Mouse (Mus musculus) spleen, adult 18-20 months (tissue): ENCODE data around the gene Pcx.
A peak's percentile ranks its signal among the peaks of the same experiment; 100 is the strongest.

ENCODE experiments used
- DNase-seq, 2 experiments: peaks; one replicate each; pipeline ENCODE4 v3.0.0; 2022; ENCODE audit warnings: mixed read lengths in 2 of 2

Gene Pcx

GRCm38 (mm10) chr19:4624006-4624405 lies 113.7 kb downstream of the Pcx start:
- DNase-seq: no peak

GRCm38 (mm10) chr19:4624406-4625178 lies 114.3 kb downstream of the Pcx start:
- DNase-seq: no peak

DNA sequence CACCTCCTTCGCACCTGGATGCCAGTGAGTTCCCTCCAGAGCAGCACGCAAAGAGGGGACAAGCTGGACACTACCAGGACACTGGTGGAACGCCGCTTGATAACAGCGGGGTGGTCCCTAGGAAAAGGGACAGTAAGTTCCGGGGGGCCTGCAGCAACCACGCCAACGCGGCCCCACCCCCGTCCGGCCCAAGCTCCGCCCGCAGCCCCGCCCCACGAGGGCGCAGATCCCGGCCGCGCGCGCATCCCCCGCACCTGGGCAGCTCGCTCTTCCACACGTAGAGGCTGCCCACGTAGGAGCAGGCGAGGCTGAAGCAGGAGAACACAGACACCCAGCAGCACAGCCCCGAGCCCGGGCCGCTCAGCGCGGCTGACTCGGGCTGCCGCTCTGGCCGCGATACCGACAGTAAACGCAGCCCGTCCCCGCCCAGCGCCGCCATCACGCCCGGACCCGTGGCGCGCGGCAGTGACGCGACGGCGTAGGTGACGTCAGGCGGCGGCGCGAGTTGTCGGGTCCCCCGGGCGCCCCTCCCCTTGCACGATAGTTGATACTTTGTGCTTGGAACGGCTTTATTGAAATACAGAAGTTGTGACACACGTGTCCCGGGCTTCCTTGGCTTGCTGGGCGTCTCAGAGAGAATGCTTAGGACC lies 115.0 kb downstream of the Pcx start, which contains the start of gene Rce1:
TSS of gene Rce1 (minus strand) at position 463 of the 650 bp plus-strand sequence.
- DNase-seq: peak; percentile 77 to 92

- no peak for DNase-seq
These were observed 115.7 kb downstream of the Pcx start for GRCm38 (mm10) chr19:4625829-4626535.

GRCm38 (mm10) chr19:4628819-4629218 lies 118.5 kb downstream of the Pcx start:
- peak in 1 of 2 experiments; percentile 58 for DNase-seq

DNA sequence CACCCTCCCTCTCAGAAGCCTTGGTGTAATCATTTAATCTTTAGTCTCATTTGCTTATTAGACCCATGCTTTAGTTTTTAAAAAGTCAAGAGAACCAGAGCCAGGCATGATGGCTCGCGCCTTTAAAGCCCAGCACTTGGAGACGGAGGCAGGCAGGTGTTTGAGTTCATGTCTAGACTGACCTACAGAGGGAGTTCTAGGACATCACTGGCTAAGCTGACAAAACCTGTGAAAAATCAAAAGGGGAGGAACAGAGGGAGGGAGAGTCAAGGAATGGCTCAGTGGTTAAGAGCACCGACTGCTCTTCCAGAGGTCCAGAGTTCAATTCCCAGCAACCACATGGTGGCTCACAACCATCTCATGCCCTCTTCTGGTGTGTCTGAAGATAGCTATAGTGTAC lies 125.7 kb downstream of the Pcx start:
- DNase-seq: no peak

- DNase-seq: no peak
These were observed 134.0 kb downstream of the Pcx start for GRCm38 (mm10) chr19:4644271-4644670.

DNA sequence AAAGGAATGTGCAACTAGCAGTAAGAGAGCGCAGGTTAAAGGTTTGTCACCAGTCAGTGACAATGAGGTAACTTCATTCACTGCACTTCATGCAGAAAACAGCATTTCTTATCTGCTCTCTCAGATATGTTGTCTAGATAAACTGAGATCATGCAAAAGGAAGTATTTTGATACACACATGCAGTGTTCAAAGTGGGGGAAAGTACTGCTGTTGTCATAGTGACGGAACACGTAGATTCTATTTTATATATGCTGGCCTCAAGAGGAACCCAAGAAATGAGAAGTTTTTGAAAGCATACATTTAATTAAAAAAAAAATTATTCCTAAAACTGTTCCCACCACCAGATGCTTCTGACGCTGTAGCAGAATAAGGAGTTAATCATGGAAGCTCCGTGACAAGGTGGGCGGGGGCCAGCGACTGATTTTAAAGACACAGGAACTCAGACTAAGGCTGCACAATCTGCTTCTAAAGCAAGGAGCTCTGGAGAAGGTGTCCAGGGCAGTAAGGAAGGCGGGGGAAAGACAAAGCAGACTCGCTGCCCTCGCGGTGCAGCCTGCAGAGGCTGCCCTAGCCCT lies 136.7 kb downstream of the Pcx start:
- no peak for DNase-seq

GRCm38 (mm10) chr19:4658156-4658555 lies 147.9 kb downstream of the Pcx start:
- no peak for DNase-seq

DNA sequence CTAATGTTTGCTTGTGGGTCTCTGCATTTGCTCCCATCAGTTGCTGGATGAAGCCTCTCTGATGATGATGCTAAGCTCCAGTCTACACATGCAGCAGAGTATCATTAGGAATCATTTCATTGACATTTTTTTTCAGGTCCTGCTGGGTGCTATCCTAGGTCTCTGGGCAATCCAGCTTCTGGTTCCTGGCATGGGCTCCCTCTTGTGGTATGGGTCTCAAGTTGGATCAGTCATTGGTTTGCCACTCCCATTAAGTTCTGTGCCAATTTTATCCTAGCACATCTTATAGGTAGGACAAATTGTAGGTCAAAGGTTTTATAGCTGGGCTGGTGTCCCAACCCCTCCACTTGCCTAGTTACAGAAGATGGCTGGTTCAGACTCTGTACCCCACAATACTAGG lies 156.5 kb downstream of the Pcx start:
- no peak for DNase-seq

GRCm38 (mm10) chr19:4670776-4671175 lies 160.5 kb downstream of the Pcx start:
- DNase-seq: no peak
